Mouse (Mus musculus): Measurements from ENCODE around the gene Ak5.
A peak's percentile ranks its signal among the peaks of the same experiment; 100 is the strongest.
"Not testable (repeated sequence)": the region's sequence is repeated elsewhere in the genome, so short reads cannot be mapped to it uniquely, and the experiment has no call there.

The Ak5 gene

GRCm38 (mm10) chr3:152620534-152620933, 47.6 kb downstream of the Ak5 start:
- no peak for DNase-seq

- no peak for DNase-seq
Observed at GRCm38 (mm10) chr3:152620058-152620457, 48.1 kb downstream of the Ak5 start.

GRCm38 (mm10) chr3:152609076-152609475, 59.1 kb downstream of the Ak5 start:
- no peak for DNase-seq

- no peak for DNase-seq
Observed at GRCm38 (mm10) chr3:152605849-152606248, 62.3 kb downstream of the Ak5 start.

GRCm38 (mm10) chr3:152599679-152600078, 68.5 kb downstream of the Ak5 start:
- no peak for DNase-seq

GRCm38 (mm10) chr3:152596406-152597050, 71.6 kb downstream of the Ak5 start:
- no peak for DNase-seq

GRCm38 (mm10) chr3:152592767-152593425, 75.3 kb downstream of the Ak5 start:
- DNase-seq: no peak

- DNase-seq: no peak
Observed at GRCm38 (mm10) chr3:152590491-152590890, 77.7 kb downstream of the Ak5 start.

- peak; percentile 41 to 45 for DNase-seq
Observed at GRCm38 (mm10) chr3:152589101-152589500, 79.1 kb downstream of the Ak5 start.

- no peak for DNase-seq
Observed at GRCm38 (mm10) chr3:152587007-152587406, 81.2 kb downstream of the Ak5 start.

GRCm38 (mm10) chr3:152586191-152586590, 82.0 kb downstream of the Ak5 start:
- no peak for DNase-seq

- DNase-seq: no peak
Observed at GRCm38 (mm10) chr3:152585581-152585980, 82.6 kb downstream of the Ak5 start.

GRCm38 (mm10) chr3:152583033-152583432, 85.1 kb downstream of the Ak5 start:
- no peak for DNase-seq

GRCm38 (mm10) chr3:152581853-152582252, 86.3 kb downstream of the Ak5 start:
- not testable (repeated sequence) for DNase-seq

GRCm38 (mm10) chr3:152579984-152580591, 88.1 kb downstream of the Ak5 start:
- no peak for DNase-seq

- DNase-seq: no peak
Observed at GRCm38 (mm10) chr3:152578282-152579228, 89.6 kb downstream of the Ak5 start.

- DNase-seq: no peak
Observed at GRCm38 (mm10) chr3:152577763-152578162, 90.4 kb downstream of the Ak5 start.

GRCm38 (mm10) chr3:152577273-152577672, 90.9 kb downstream of the Ak5 start:
- DNase-seq: no peak

GRCm38 (mm10) chr3:152569242-152569605, 98.9 kb downstream of the Ak5 start:
- peak; percentile 52 to 73 for DNase-seq

- peak; percentile 41 to 58 for DNase-seq
Observed at GRCm38 (mm10) chr3:152568455-152569241, 99.5 kb downstream of the Ak5 start.

- no peak for DNase-seq
Observed at GRCm38 (mm10) chr3:152564516-152565113, 103.5 kb downstream of the Ak5 start.

GRCm38 (mm10) chr3:152563833-152564232, 104.3 kb downstream of the Ak5 start:
- DNase-seq: no peak

Data from kidney, postnatal 4 days (tissue).